Mouse (Mus musculus) G1E (cell line): ENCODE data around the gene Sugp1.

Experiments
- CTCF ChIP-seq: IDR thresholded peaks from 2 replicates; pipeline ENCODE4 v1.5.1; 2012; ENCODE audit warnings: low read depth, low read length, inconsistent platforms, mixed read lengths
- GATA1 ChIP-seq: IDR thresholded peaks from 2 replicates; pipeline ENCODE4 v1.6.1; 2012; ENCODE audit warnings: borderline replicate concordance, low read length, inconsistent platforms, mixed read lengths
- GATA2 ChIP-seq: IDR thresholded peaks from 2 replicates; pipeline ENCODE4 v1.6.1; 2012; ENCODE audit warnings: low read depth, low read length, inconsistent platforms, borderline replicate concordance
- POLR2AphosphoS5 ChIP-seq: IDR thresholded peaks from 2 replicates; pipeline ENCODE4 v1.6.1; 2012; ENCODE audit warnings: low read depth, low read length, inconsistent platforms; ENCODE audit not compliant: insufficient replicate concordance
- TAL1 ChIP-seq: conservative IDR thresholded peaks from 2 replicates; pipeline ENCODE4 v1.6.1; 2012; ENCODE audit warnings: low read depth, low read length, inconsistent platforms, mixed read lengths

GRCm38 (mm10) chr8:70026151-70026550, 16.5 kb upstream of the Sugp1 start:
- TF ChIP-seq CTCF (no peak), GATA1 (no peak), TAL1 (no peak), POLR2AphosphoS5 (no peak), GATA2 (no peak)
